ENCODE assay signal across 8 mouse cellular contexts in genomic region chr6:43665677-43666546, GRCm38 (mm10). TPM values are rescaled to one million over a fixed set of nuclear protein-coding genes. Genes with fewer than 3 reads are reported as not detected.
DNase-seq lines count a peak whose midpoint lies in the region; ATAC-seq and TF ChIP-seq lines count a peak whose summit lies in the region.

TSS of gene Tpk1 (minus strand) at chr6:43666278.

- peak; percentile 86 for DNase-seq in CH12.LX (ENCODE audit: extremely low read depth)
- peak; percentile 85 for DNase-seq in c-Kit-positive CD71-positive TER-119-negative erythroid progenitor cells, embryonic 14.5 days (ENCODE audit: low read depth)
- peak; percentile 97 for DNase-seq in forebrain, embryonic 11.5 days (ENCODE audit: low spot score)
- DNase-seq in kidney, postnatal 36 days, result peak; percentile 92 to 98
- peak; percentile 96 for DNase-seq in telencephalon, adult 2 months (ENCODE audit: low read depth, low spot score)

- peak within 1 kb of the TSS; percentile 51; the same call in 1 of the 2 replicates for H3K27ac ChIP-seq in CH12.LX (ENCODE audit: insufficient read depth, low read depth)
- peak within 1 kb of the TSS; percentile 88 for H3K27ac ChIP-seq in forebrain, embryonic 11.5 days (ENCODE audit: low read depth, low read length)
- peak within 1 kb of the TSS; percentile 82 for H3K27ac ChIP-seq in heart, embryonic 16.5 days (ENCODE audit: low read length)
- H3K27ac ChIP-seq in liver, embryonic 15.5 days (replicated peaks), result peak within 1 kb of the TSS; percentile 88
- peak within 1 kb of the TSS; percentile 88 for H3K27ac ChIP-seq in neural tube, embryonic 12.5 days

- TF ChIP-seq CTCF in CH12.LX (conservative IDR thresholded peaks at IDR 0.05 in 1 of 2, IDR thresholded peaks at IDR 0.05 in 1 of 2; ENCODE audit: low read depth in 2 of 2, low read length in 2 of 2), result no peak

- peaks cover 3 to 15% of the 10 kb centered on the region in 2 experiments for H3K36me3 ChIP-seq in CH12.LX (replicated peaks in 1 of 2; ENCODE audit: control insufficient read depth in 1 of 2, insufficient read depth in 1 of 2, low read length in 1 of 2)
- H3K36me3 ChIP-seq in forebrain, embryonic 11.5 days (ENCODE audit: control insufficient read depth, insufficient read depth, low read length), result no peaks in the 10 kb centered on the region
- H3K36me3 ChIP-seq in heart, embryonic 16.5 days (ENCODE audit: control insufficient read depth, insufficient read depth), result 0 out of 2 replicates have a peak, but pooled peaks cover 2% of the 10 kb centered on the region
- no peaks in the 10 kb centered on the region; the same call in 1 of the 2 replicates for H3K36me3 ChIP-seq in liver, embryonic 15.5 days (replicated peaks)
- no peaks in the 10 kb centered on the region for H3K36me3 ChIP-seq in neural tube, embryonic 12.5 days

- no peak for TF ChIP-seq EP300 in CH12.LX (IDR thresholded peaks at IDR 0.05; ENCODE audit: low read length)

- peak; percentile 99 for ATAC-seq in forebrain, embryonic 11.5 days (replicated peaks; ENCODE audit: low FRiP score)
- peak; percentile 96 for ATAC-seq in heart, embryonic 16.5 days (replicated peaks; ENCODE audit: extremely low read depth, insufficient read depth, low FRiP score)
- ATAC-seq in liver, embryonic 15.5 days (ENCODE audit: insufficient read depth), result peak; percentile 95
- peak; percentile 99 for ATAC-seq in neural tube, embryonic 12.5 days (ENCODE audit: low FRiP score, low read depth)

- in situ Hi-C loops in CH12.LX (cut with MboI; ENCODE audit: low pct_ligation_motif_present, low pct_unique_long_range_greater_than_20kb, low sequenced_read_pairs), result no loop called here

- peak; percentile 91 for TF ChIP-seq POLR2A in CH12.LX (IDR thresholded peaks at IDR 0.05; ENCODE audit: low read depth, low read length)

- peak within 1 kb of the TSS; percentile 72 to 90 (median 79) for H3K4me3 ChIP-seq in CH12.LX (replicated peaks in 1 of 3; ENCODE audit: low read depth in 2 of 3, low read length in 2 of 3, poor library complexity in 1 of 3)
- H3K4me3 ChIP-seq in forebrain, embryonic 11.5 days (ENCODE audit: low read depth, low read length), result peak within 1 kb of the TSS; percentile 50
- peak within 1 kb of the TSS; percentile 58 for H3K4me3 ChIP-seq in heart, embryonic 16.5 days (ENCODE audit: low read length)
- peak within 1 kb of the TSS; percentile 85 for H3K4me3 ChIP-seq in liver, embryonic 15.5 days (replicated peaks)
- H3K4me3 ChIP-seq in neural tube, embryonic 12.5 days, result peak within 1 kb of the TSS; percentile 52

- 0 out of 2 replicates have a peak, but pooled peaks cover 2% of the 10 kb centered on the region for H3K79me2 ChIP-seq in CH12.LX (replicated peaks; ENCODE audit: control insufficient read depth, extremely low read depth, insufficient read depth, poor library complexity, severe bottlenecking)

- dilution Hi-C loops in CH12.LX (cut with MboI; ENCODE audit: extremely low pct_ligation_motif_present, extremely low pct_unique_long_range_greater_than_20kb, low sequenced_read_pairs), result no loop called here

- under 1% methylated on average over 48 of the region's 63 CpGs for WGBS in forebrain, embryonic 11.5 days
- WGBS in heart, embryonic 16.5 days, result under 1% methylated on average over 56 of the region's 63 CpGs
- WGBS in liver, embryonic 15.5 days (ENCODE audit: insufficient replicate concordance), result under 1% methylated on average over 62 of the region's 63 CpGs
- WGBS in neural tube, embryonic 12.5 days, result under 1% methylated on average over 63 of the region's 63 CpGs

- H3K27me3 ChIP-seq in CH12.LX (replicated peaks), result no peaks in the 10 kb centered on the region
- no peaks in the 10 kb centered on the region for H3K27me3 ChIP-seq in forebrain, embryonic 11.5 days (ENCODE audit: control insufficient read depth, insufficient read depth, low read length)
- H3K27me3 ChIP-seq in heart, embryonic 16.5 days (ENCODE audit: control insufficient read depth, insufficient read depth, low read length), result no peaks in the 10 kb centered on the region
- H3K27me3 ChIP-seq in liver, embryonic 15.5 days, result no peaks in the 10 kb centered on the region
- H3K27me3 ChIP-seq in neural tube, embryonic 12.5 days (replicated peaks), result no peaks in the 10 kb centered on the region

- H3K9ac ChIP-seq in CH12.LX (ENCODE audit: insufficient read depth, low read depth), result peak within 1 kb of the TSS; percentile 95
- peak within 1 kb of the TSS; percentile 83 for H3K9ac ChIP-seq in forebrain, embryonic 11.5 days (ENCODE audit: low read length)
- peak within 1 kb of the TSS; percentile 86 for H3K9ac ChIP-seq in heart, embryonic 16.5 days (ENCODE audit: low read length)
- H3K9ac ChIP-seq in liver, embryonic 15.5 days, result peak within 1 kb of the TSS; percentile 80
- peak within 1 kb of the TSS; percentile 73 for H3K9ac ChIP-seq in neural tube, embryonic 12.5 days

- peaks cover 2 to 34% of the 10 kb centered on the region in 2 experiments; a peak in 2 of 4 replicates for H3K4me1 ChIP-seq in CH12.LX (ENCODE audit: control insufficient read depth in 1 of 2, insufficient read depth in 2 of 2)
- H3K4me1 ChIP-seq in forebrain, embryonic 11.5 days (replicated peaks; ENCODE audit: control insufficient read depth, insufficient read depth, low read length), result no peaks in the 10 kb centered on the region
- peaks cover 3% of the 10 kb centered on the region; the same call in 1 of the 2 replicates for H3K4me1 ChIP-seq in heart, embryonic 16.5 days (ENCODE audit: control insufficient read depth, insufficient read depth, low read length)
- H3K4me1 ChIP-seq in liver, embryonic 15.5 days (replicated peaks), result peaks cover 53% of the 10 kb centered on the region
- no peaks in the 10 kb centered on the region for H3K4me1 ChIP-seq in neural tube, embryonic 12.5 days

- peak within 1 kb of the TSS; percentile 97 for H3K4me2 ChIP-seq in CH12.LX (ENCODE audit: insufficient read depth, low read depth, poor library complexity, severe bottlenecking)
- H3K4me2 ChIP-seq in forebrain, embryonic 11.5 days (ENCODE audit: low read depth, low read length, severe bottlenecking), result peak within 1 kb of the TSS; percentile 55
- H3K4me2 ChIP-seq in heart, embryonic 16.5 days (ENCODE audit: low read depth, low read length), result peak within 1 kb of the TSS; percentile 81
- H3K4me2 ChIP-seq in liver, embryonic 15.5 days, result peak within 1 kb of the TSS; percentile 82
- peak within 1 kb of the TSS; percentile 66 for H3K4me2 ChIP-seq in neural tube, embryonic 12.5 days (replicated peaks)

- no peaks in the 10 kb centered on the region for H3K9me3 ChIP-seq in CH12.LX (replicated peaks; ENCODE audit: low read length)
- no peaks in the 10 kb centered on the region for H3K9me3 ChIP-seq in forebrain, embryonic 11.5 days (ENCODE audit: control insufficient read depth, low read length)
- H3K9me3 ChIP-seq in heart, embryonic 16.5 days (replicated peaks; ENCODE audit: control insufficient read depth, low read length), result no peaks in the 10 kb centered on the region
- no peaks in the 10 kb centered on the region for H3K9me3 ChIP-seq in liver, embryonic 15.5 days (replicated peaks)
- H3K9me3 ChIP-seq in neural tube, embryonic 12.5 days, result no peaks in the 10 kb centered on the region

- TF ChIP-seq RAD21 in CH12.LX (IDR thresholded peaks at IDR 0.05; ENCODE audit: low read depth, low read length), result no peak

TF ChIP-seq in CH12.LX, 34 proteins besides CTCF, POLR2A, EP300 and RAD21 (continues in another document):
- TF ChIP-seq ZC3H11A (IDR thresholded peaks at IDR 0.05; ENCODE audit: low read depth, low read length) (no peak), E2F4 (IDR thresholded peaks at IDR 0.05; ENCODE audit: insufficient replicate concordance, low read depth, low read length) (no peak), USF1 (IDR thresholded peaks at IDR 0.05; ENCODE audit: low read depth, low read length) (no peak), MAX (IDR thresholded peaks at IDR 0.05; ENCODE audit: low read length) (no peak), ZMIZ1 (IDR thresholded peaks at IDR 0.05; ENCODE audit: low read depth, low read length) (no peak; the same call in 1 of the 2 replicates), TBP (conservative IDR thresholded peaks at IDR 0.05; ENCODE audit: low read depth, low read length) (peak; percentile 85), SIN3A (IDR thresholded peaks at IDR 0.05; ENCODE audit: low read length) (no peak; the same call in 1 of the 2 replicates), MAFK (IDR thresholded peaks at IDR 0.05; ENCODE audit: insufficient replicate concordance, low read length) (no peak), UBTF (IDR thresholded peaks at IDR 0.05; ENCODE audit: low read depth, low read length) (no peak), USF2 (conservative IDR thresholded peaks at IDR 0.05; ENCODE audit: low read depth, low read length) (no peak), HCFC1 (IDR thresholded peaks at IDR 0.05; ENCODE audit: low read depth, low read length) (peak; percentile 81), CHD1 (IDR thresholded peaks at IDR 0.05; ENCODE audit: low read depth, low read length) (no peak), ELF1 (IDR thresholded peaks at IDR 0.05; ENCODE audit: low read depth, low read length) (peak; percentile 66), IRF4 (IDR thresholded peaks at IDR 0.05; ENCODE audit: low read depth, low read length) (peak; percentile 50; the same call in 1 of the 2 replicates), RCOR1 (conservative IDR thresholded peaks at IDR 0.05; ENCODE audit: low read depth, low read length) (no peak), JUND (conservative IDR thresholded peaks at IDR 0.05; ENCODE audit: low read depth, low read length) (no peak), POLR2AphosphoS2 (IDR thresholded peaks at IDR 0.05; ENCODE audit: low read depth, low read length) (no peak), NRF1 (IDR thresholded peaks at IDR 0.05; ENCODE audit: low read depth, low read length) (peak; percentile 66), TCF12 (IDR thresholded peaks at IDR 0.05; ENCODE audit: low read depth, low read length) (peak; percentile 82), ZKSCAN1 (IDR thresholded peaks at IDR 0.05; ENCODE audit: borderline replicate concordance, low read depth, low read length) (no peak), NELFE (IDR thresholded peaks at IDR 0.05; ENCODE audit: low read depth, low read length) (peak; percentile 87), MAZ (IDR thresholded peaks at IDR 0.05; ENCODE audit: low read depth, low read length) (no peak), MEF2A (IDR thresholded peaks at IDR 0.05; ENCODE audit: borderline replicate concordance, low read depth, low read length) (peak; percentile 63)

RNA-seq across cellular contexts. Expression of gene Tpk1, which starts in this region (rescaled TPM):
- total RNA-seq in CH12.LX (2012; rRNA removed) (3.9 TPM in 2 replicates), CH12.LX (2014; rRNA removed) (6.3 and 6.7 TPM in 2 replicates)
- 4.8 and 5.7 TPM in 2 replicates for polyA plus RNA-seq in CH12.LX (2012; ENCODE audit: insufficient read length, low read depth)
- polyA plus RNA-seq in forebrain, embryonic 11.5 days (2014; fragmentation: Nextera tagmentation; extraction: Ambion mirVana), result 5.4 and 5.7 TPM in 2 replicates
- polyA plus RNA-seq in heart, embryonic 16.5 days (2015; fragmentation: Nextera tagmentation; extraction: Ambion mirVana), result 7.4 and 7.7 TPM in 2 replicates
- polyA plus RNA-seq in liver, embryonic 15.5 days (2015; fragmentation: Nextera tagmentation; extraction: Ambion mirVana), result 6.8 and 7.2 TPM in 2 replicates
- 5.7 and 6.1 TPM in 2 replicates for polyA plus RNA-seq in neural tube, embryonic 12.5 days (2016; fragmentation: Nextera tagmentation; extraction: Ambion mirVana)

Comparison
In these comparisons a context has a peak if more than half of its experiments do, and no peak if none do; other contexts are left out.
1. Peak in every context shown above with its lines: DNase-seq, ATAC-seq, H3K4me3 ChIP-seq and H3K27ac ChIP-seq.